Mouse (Mus musculus): ENCODE data around the gene Nr1i2. TPM values are rescaled to one million over a fixed set of nuclear protein-coding genes. Genes with fewer than 3 reads are reported as not detected.

The Nr1i2 gene
- polyA plus RNA-seq, 1 experiment, result not detected

DNA sequence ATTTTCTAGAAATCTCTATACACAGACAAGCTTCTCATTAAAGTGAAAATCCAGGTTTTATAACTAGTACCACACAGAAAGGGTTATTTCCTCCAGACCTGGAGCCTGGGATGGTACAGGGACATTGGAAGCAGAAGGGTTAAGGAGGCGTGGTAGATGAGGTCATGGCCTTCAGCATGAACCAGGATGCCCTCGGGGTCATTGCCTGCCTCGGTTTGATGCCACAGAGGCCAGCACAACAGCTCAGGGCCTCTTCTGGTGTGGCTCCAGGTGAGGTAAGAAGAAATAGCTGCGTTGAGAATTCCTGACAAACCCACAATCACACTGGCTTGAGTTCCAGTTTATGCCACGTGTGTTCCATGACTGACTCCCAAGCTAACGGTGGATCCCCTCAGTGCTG is 5.8 kb downstream of the Nr1i2 start:
- H3K4me1 ChIP-seq (ENCODE audit: control insufficient read depth, insufficient read depth, low read length), result no peaks in the 10 kb centered on the region
- no peak for TF ChIP-seq POLR2A (IDR thresholded peaks at IDR 0.05; ENCODE audit: low read depth, low read length)
- no peak for TF ChIP-seq CTCF (IDR thresholded peaks at IDR 0.05; ENCODE audit: borderline replicate concordance, insufficient read depth, low read length)

DNA sequence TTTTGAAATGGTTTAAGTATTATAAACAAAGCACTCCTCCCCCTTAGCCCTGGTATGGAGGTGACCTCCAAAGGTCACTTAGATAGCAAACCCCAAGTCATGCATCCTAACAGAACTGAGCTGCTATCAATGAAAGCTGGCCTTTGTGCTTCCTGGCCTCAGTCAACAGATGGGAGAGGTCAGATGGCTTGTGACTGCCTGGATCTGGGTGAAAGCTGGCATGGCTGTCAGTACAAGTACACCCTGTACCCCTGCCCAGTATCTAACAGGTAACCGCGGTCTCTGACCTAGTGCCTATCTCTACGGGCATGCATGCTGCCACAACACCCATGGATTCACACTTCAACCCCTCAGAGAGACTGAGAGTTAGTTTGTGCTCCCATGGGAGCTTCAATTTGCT is 6.9 kb downstream of the Nr1i2 start:
- H3K4me3 ChIP-seq (ENCODE audit: insufficient read depth, low read length), result no peak overlapping the region
- no peak for TF ChIP-seq CTCF (IDR thresholded peaks at IDR 0.05; ENCODE audit: borderline replicate concordance, insufficient read depth, low read length)
- TF ChIP-seq POLR2A (IDR thresholded peaks at IDR 0.05; ENCODE audit: low read depth, low read length), result no peak
- no peaks in the 10 kb centered on the region for H3K4me1 ChIP-seq (ENCODE audit: control insufficient read depth, insufficient read depth, low read length)
- no peak overlapping the region for H3K27ac ChIP-seq (ENCODE audit: insufficient read depth, low read length)

More for the DNA sequence above, 5.8 kb downstream of the Nr1i2 start:
- no peak overlapping the region for H3K4me3 ChIP-seq (ENCODE audit: insufficient read depth, low read length)
- no peak overlapping the region for H3K27ac ChIP-seq (ENCODE audit: insufficient read depth, low read length)

DNA sequence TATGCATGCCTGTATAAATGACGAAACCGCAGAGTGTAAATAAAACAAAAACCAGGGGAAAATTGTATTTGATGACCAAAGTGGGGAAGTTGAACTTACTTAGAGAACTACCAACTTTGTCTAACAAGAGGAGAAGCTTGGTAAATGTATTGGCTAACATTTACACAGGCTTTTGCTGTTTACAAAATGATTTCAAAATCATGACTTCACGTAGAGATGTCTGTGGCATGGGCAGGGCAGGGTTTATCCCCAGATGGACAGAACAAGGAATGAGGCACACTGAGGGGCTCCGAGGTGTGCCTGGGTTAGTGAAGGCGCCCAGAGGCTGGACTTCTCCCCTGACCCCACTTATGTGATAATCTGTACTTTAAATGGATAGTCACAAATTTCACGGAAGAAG is 7.3 kb downstream of the Nr1i2 start:
- Histone ChIP-seq H3K4me3 (ENCODE audit: insufficient read depth, low read length) (no peak overlapping the region), H3K4me1 (ENCODE audit: control insufficient read depth, insufficient read depth, low read length) (no peaks in the 10 kb centered on the region), H3K27ac (ENCODE audit: insufficient read depth, low read length) (no peak overlapping the region)
- TF ChIP-seq POLR2A (IDR thresholded peaks at IDR 0.05; ENCODE audit: low read depth, low read length) (no peak), CTCF (IDR thresholded peaks at IDR 0.05; ENCODE audit: borderline replicate concordance, insufficient read depth, low read length) (no peak)

DNA sequence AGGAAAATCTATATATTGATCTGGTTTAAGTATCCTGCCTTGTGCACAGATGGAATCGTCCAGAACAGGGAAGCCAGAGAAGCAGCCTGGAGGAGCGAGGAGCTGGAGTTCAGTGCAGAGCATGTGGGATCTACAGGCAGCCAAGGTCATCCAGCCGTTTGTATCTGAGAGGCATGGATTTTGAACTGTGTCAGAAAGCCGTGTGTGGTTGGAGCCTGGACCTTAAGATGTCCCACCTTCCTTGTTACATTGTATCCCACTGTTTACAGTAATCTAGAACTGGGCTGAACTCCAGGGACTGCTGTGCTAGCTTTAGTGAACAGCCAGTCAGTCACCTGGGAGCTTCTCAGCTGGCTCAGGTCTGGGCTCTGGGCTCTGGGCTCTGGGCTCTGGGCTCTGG is 8.1 kb downstream of the Nr1i2 start:
- TF ChIP-seq POLR2A (IDR thresholded peaks at IDR 0.05; ENCODE audit: low read depth, low read length) (no peak), CTCF (IDR thresholded peaks at IDR 0.05; ENCODE audit: borderline replicate concordance, insufficient read depth, low read length) (no peak)
- no peak overlapping the region for H3K27ac ChIP-seq (ENCODE audit: insufficient read depth, low read length)
- H3K4me1 ChIP-seq (ENCODE audit: control insufficient read depth, insufficient read depth, low read length), result no peaks in the 10 kb centered on the region
- H3K4me3 ChIP-seq (ENCODE audit: insufficient read depth, low read length), result no peak overlapping the region

DNA sequence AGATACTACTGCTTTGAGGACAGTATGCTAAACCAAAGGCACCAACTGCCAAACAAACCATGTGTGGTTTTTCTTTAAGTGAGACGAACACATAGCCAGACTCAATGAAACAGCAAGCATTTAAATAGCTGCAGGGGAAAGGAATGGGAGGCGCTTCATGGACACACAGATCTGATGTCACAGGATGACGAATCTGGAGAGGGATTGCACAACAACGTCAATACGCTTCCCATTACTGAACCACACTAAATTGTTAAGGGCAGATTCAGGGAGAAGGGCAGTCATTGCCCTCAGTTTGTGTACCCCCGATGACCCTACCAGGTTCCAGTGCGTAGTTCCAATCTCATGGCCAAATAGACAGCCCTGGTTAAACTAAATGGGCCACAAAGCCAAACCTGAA is 8.8 kb downstream of the Nr1i2 start:
- H3K4me1 ChIP-seq (ENCODE audit: control insufficient read depth, insufficient read depth, low read length), result no peaks in the 10 kb centered on the region
- no peak overlapping the region for H3K4me3 ChIP-seq (ENCODE audit: insufficient read depth, low read length)
- no peak for TF ChIP-seq CTCF (IDR thresholded peaks at IDR 0.05; ENCODE audit: borderline replicate concordance, insufficient read depth, low read length)
- no peak for TF ChIP-seq POLR2A (IDR thresholded peaks at IDR 0.05; ENCODE audit: low read depth, low read length)
- no peak overlapping the region for H3K27ac ChIP-seq (ENCODE audit: insufficient read depth, low read length)

DNA sequence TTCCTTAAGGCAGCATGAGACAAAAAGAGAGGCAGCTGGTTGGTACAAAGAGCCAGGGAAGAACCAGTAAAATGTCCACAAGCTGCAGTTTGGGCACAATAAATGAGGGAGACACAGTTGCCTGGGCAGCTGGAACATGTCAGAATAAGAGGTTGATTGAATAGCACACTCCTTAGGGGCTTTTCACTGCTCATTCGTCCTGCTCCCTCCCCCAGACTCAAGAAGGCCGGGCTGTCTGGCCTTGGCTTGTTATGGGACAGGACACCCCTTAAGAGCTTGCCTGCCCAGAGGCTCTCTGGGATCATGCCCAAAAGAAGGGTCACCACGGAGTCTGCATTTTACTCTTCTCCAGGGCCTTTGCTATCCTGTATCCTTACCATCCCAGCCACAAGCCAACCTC is 11.3 kb downstream of the Nr1i2 start:
- Histone ChIP-seq H3K4me3 (ENCODE audit: insufficient read depth, low read length) (no peak overlapping the region), H3K27ac (ENCODE audit: insufficient read depth, low read length) (no peak overlapping the region), H3K4me1 (ENCODE audit: control insufficient read depth, insufficient read depth, low read length) (no peaks in the 10 kb centered on the region)
- no peak for TF ChIP-seq POLR2A (IDR thresholded peaks at IDR 0.05; ENCODE audit: low read depth, low read length)
- TF ChIP-seq CTCF (IDR thresholded peaks at IDR 0.05; ENCODE audit: borderline replicate concordance, insufficient read depth, low read length), result no peak

DNA sequence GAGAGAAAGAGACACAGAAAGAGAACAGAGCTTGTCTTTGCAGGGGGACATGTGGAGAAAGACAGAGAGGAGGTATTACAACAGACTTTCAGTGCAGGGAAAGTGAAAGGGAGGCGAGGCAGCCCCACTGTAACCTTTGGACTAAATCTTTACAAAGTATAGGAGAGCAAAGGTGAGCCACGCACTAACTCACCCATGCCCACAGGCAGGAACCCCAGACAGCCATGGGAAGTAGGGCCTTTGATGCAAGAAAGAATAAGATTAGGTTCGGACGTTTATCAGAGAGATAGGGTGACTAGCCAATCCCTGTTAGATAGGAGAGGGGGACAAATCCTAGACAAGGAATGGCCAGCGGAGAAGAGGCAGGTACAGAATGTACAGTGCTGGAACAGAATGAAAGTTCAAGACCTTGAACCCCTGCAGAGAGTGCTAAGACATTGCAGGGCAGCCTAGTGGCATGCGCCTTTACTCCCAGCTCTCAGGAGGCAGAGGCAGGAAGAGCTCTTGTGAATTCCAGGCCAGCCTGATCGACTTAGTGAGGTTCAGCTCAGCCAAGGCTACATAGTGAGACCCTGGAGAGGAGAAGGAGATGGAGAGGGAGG is 12.0 kb downstream of the Nr1i2 start:
- H3K4me3 ChIP-seq (ENCODE audit: insufficient read depth, low read length), result no peak overlapping the region
- no peaks in the 10 kb centered on the region for H3K4me1 ChIP-seq (ENCODE audit: control insufficient read depth, insufficient read depth, low read length)
- TF ChIP-seq POLR2A (IDR thresholded peaks at IDR 0.05; ENCODE audit: low read depth, low read length), result no peak
- no peak for TF ChIP-seq CTCF (IDR thresholded peaks at IDR 0.05; ENCODE audit: borderline replicate concordance, insufficient read depth, low read length)
- no peak overlapping the region for H3K27ac ChIP-seq (ENCODE audit: insufficient read depth, low read length)

DNA sequence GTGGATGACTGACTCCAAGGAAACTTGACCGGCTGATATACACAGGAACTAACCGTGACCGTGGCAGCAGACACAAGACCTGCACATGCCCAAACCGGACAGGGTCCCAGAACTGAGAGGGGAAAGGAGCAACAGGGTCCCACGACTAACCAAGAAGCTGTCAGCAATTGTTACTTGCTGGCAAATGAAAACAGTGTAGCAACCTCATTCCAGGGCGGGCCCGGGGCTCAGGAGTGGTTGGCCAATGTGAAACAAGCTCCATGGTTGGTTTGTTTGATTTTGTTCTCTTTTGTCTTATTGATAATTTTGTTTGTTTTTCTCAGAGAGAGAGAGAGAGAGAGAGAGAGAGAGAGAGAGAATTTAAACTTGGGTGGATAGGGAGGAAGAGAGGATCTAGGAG is 13.7 kb downstream of the Nr1i2 start:
- Histone ChIP-seq H3K4me3 (ENCODE audit: insufficient read depth, low read length) (no peak overlapping the region), H3K4me1 (ENCODE audit: control insufficient read depth, insufficient read depth, low read length) (no peaks in the 10 kb centered on the region), H3K27ac (ENCODE audit: insufficient read depth, low read length) (no peak overlapping the region)
- no peak for TF ChIP-seq CTCF (IDR thresholded peaks at IDR 0.05; ENCODE audit: borderline replicate concordance, insufficient read depth, low read length)
- TF ChIP-seq POLR2A (IDR thresholded peaks at IDR 0.05; ENCODE audit: low read depth, low read length), result no peak

DNA sequence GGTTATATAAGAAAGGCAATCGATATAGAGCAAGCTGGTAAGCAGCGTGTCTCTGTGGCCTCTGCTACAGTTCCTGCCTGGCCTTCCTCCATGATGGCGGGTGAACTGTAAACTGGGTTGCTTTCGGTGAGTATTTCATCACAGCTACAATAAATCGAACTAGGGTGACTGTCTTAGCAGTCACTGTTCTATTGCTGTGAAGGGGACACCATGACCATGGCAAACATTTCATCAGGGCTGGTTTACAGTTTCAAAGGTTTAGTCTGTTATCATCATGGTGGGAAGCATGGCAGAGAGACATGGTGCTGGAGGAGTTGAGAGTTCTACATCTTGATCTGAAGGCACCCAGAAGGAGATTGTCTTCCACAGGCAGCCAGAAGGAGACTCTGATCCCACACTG is 14.8 kb downstream of the Nr1i2 start:
- no peaks in the 10 kb centered on the region for H3K4me1 ChIP-seq (ENCODE audit: control insufficient read depth, insufficient read depth, low read length)
- no peak overlapping the region for H3K4me3 ChIP-seq (ENCODE audit: insufficient read depth, low read length)
- no peak for TF ChIP-seq CTCF (IDR thresholded peaks at IDR 0.05; ENCODE audit: borderline replicate concordance, insufficient read depth, low read length)
- no peak for TF ChIP-seq POLR2A (IDR thresholded peaks at IDR 0.05; ENCODE audit: low read depth, low read length)
- no peak overlapping the region for H3K27ac ChIP-seq (ENCODE audit: insufficient read depth, low read length)

DNA sequence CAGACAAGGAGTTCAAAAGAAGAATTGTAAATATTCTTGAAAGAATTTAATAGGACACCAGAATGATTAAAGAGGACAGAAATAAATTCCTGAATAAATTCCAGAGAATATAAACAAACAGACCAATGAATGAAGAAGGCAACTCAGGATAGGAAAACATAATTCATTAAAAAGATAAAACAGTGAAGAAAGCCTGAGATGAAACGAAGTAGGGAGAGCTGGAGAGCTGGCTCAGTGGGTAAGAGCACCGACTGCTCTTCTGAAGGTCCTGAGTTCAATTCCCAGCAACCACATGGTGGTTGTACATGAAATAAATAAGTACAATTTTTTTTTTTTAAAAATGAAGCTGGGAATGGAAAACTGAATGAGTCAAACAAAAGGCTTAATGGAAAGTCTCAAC is 19.9 kb downstream of the Nr1i2 start:
- H3K27ac ChIP-seq (ENCODE audit: insufficient read depth, low read length), result no peak overlapping the region
- TF ChIP-seq CTCF (IDR thresholded peaks at IDR 0.05; ENCODE audit: borderline replicate concordance, insufficient read depth, low read length) (no peak), POLR2A (IDR thresholded peaks at IDR 0.05; ENCODE audit: low read depth, low read length) (no peak)

DNA sequence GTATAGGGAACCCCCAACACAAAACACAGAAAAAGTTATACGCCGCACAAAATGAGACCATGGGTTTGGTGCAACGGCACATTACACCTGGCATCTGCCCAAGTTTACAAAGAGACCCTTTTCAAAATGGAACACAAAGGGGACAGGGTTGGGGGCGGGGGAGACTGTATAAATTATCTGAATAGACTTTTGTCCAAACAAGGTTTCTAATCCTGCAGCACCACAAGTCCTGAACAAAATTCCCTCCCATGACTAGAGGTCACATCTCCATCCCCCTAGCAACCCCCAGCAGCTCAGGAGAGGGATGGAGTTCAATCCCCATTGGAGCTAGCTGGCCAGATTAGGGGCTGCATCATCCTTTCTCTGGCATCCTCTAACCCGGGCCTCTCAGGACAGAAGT is 22.1 kb downstream of the Nr1i2 start:
- no peak overlapping the region for H3K4me3 ChIP-seq (ENCODE audit: insufficient read depth, low read length)
- H3K27ac ChIP-seq (ENCODE audit: insufficient read depth, low read length), result no peak overlapping the region
- H3K4me1 ChIP-seq (ENCODE audit: control insufficient read depth, insufficient read depth, low read length), result no peaks in the 10 kb centered on the region
- TF ChIP-seq POLR2A (IDR thresholded peaks at IDR 0.05; ENCODE audit: low read depth, low read length) (no peak), CTCF (IDR thresholded peaks at IDR 0.05; ENCODE audit: borderline replicate concordance, insufficient read depth, low read length) (no peak)

More for the DNA sequence above, 19.9 kb downstream of the Nr1i2 start:
- Histone ChIP-seq H3K4me1 (ENCODE audit: control insufficient read depth, insufficient read depth, low read length) (no peaks in the 10 kb centered on the region), H3K4me3 (ENCODE audit: insufficient read depth, low read length) (no peak overlapping the region)

Data from embryonic fibroblast, embryonic 13.5 days (primary cell).